Mouse (Mus musculus): ENCODE data around the gene Zfp281. TPM values are rescaled to one million over a fixed set of nuclear protein-coding genes. Genes with fewer than 3 reads are reported as not detected.

The Zfp281 gene
- total and polyA plus RNA-seq, 3 experiments, result 17.2 to 48.9 (median 40.6) TPM

- Histone ChIP-seq H3K4me3 (ENCODE audit: low read depth, low read length) (no peak overlapping the region), H3K9me3 (replicated peaks) (no peaks in the 10 kb centered on the region), H3K36me3 (replicated peaks) (no peaks in the 10 kb centered on the region), H3K27me3 (ENCODE audit: insufficient read depth, low read length) (peaks cover 5% of the 10 kb centered on the region; the same call in 1 of the 2 replicates), H3K4me1 (ENCODE audit: insufficient read depth, low read depth, low read length) (no peaks in the 10 kb centered on the region)
- ATAC-seq (ENCODE audit: extremely low read depth, insufficient number of reproducible peaks, low FRiP score, poor library complexity, severe bottlenecking) (no peak), DNase-seq (ENCODE audit: low spot score) (no peak)
- no peak for TF ChIP-seq POLR2AphosphoS5 (IDR thresholded peaks at IDR 0.05; ENCODE audit: insufficient replicate concordance, low read depth, low read length)
- no peak for TF ChIP-seq CTCF (IDR thresholded peaks at IDR 0.05; ENCODE audit: low read depth, low read length)
- TF ChIP-seq TAL1 (conservative IDR thresholded peaks at IDR 0.05; ENCODE audit: low read depth, low read length), result no peak
- no peak for TF ChIP-seq GATA2 (IDR thresholded peaks at IDR 0.05; ENCODE audit: borderline replicate concordance, low read depth, low read length)
- TF ChIP-seq GATA1 (IDR thresholded peaks at IDR 0.05; ENCODE audit: borderline replicate concordance, low read length), result no peak
These were observed 36.8 kb upstream of the Zfp281 start for GRCm38 (mm10) chr1:136587761-136588405.

- Histone ChIP-seq H3K4me3 (ENCODE audit: low read depth, low read length) (no peak overlapping the region), H3K27me3 (ENCODE audit: insufficient read depth, low read length) (peaks cover 5% of the 10 kb centered on the region; the same call in 1 of the 2 replicates), H3K36me3 (replicated peaks) (no peaks in the 10 kb centered on the region), H3K4me1 (ENCODE audit: insufficient read depth, low read depth, low read length) (no peaks in the 10 kb centered on the region; the same call in 1 of the 2 replicates), H3K9me3 (replicated peaks) (no peaks in the 10 kb centered on the region)
- no peak for DNase-seq (ENCODE audit: low spot score)
- ATAC-seq (ENCODE audit: extremely low read depth, insufficient number of reproducible peaks, low FRiP score, poor library complexity, severe bottlenecking), result no peak
- TF ChIP-seq CTCF (IDR thresholded peaks at IDR 0.05; ENCODE audit: low read depth, low read length) (no peak), GATA1 (IDR thresholded peaks at IDR 0.05; ENCODE audit: borderline replicate concordance, low read length) (no peak), GATA2 (IDR thresholded peaks at IDR 0.05; ENCODE audit: borderline replicate concordance, low read depth, low read length) (no peak), POLR2AphosphoS5 (IDR thresholded peaks at IDR 0.05; ENCODE audit: insufficient replicate concordance, low read depth, low read length) (no peak), TAL1 (conservative IDR thresholded peaks at IDR 0.05; ENCODE audit: low read depth, low read length) (no peak)
These were observed 35.8 kb upstream of the Zfp281 start for GRCm38 (mm10) chr1:136588908-136589307.

GRCm38 (mm10) chr1:136592741-136593140, 32.0 kb upstream of the Zfp281 start:
- no peak overlapping the region for H3K4me3 ChIP-seq (ENCODE audit: low read depth, low read length)
- no peak for DNase-seq (ENCODE audit: low spot score)
- no peaks in the 10 kb centered on the region for H3K9me3 ChIP-seq (replicated peaks)
- ATAC-seq (ENCODE audit: extremely low read depth, insufficient number of reproducible peaks, low FRiP score, poor library complexity, severe bottlenecking), result no peak
- TF ChIP-seq POLR2AphosphoS5 (IDR thresholded peaks at IDR 0.05; ENCODE audit: insufficient replicate concordance, low read depth, low read length) (no peak), GATA1 (IDR thresholded peaks at IDR 0.05; ENCODE audit: borderline replicate concordance, low read length) (no peak), GATA2 (IDR thresholded peaks at IDR 0.05; ENCODE audit: borderline replicate concordance, low read depth, low read length) (no peak), CTCF (IDR thresholded peaks at IDR 0.05; ENCODE audit: low read depth, low read length) (no peak), TAL1 (conservative IDR thresholded peaks at IDR 0.05; ENCODE audit: low read depth, low read length) (no peak)
- no peaks in the 10 kb centered on the region; the same call in 1 of the 2 replicates for H3K4me1 ChIP-seq (ENCODE audit: insufficient read depth, low read depth, low read length)
- peaks cover 5% of the 10 kb centered on the region; the same call in 1 of the 2 replicates for H3K27me3 ChIP-seq (ENCODE audit: insufficient read depth, low read length)
- H3K36me3 ChIP-seq (replicated peaks), result no peaks in the 10 kb centered on the region

- DNase-seq (ENCODE audit: low spot score) (no peak), ATAC-seq (ENCODE audit: extremely low read depth, insufficient number of reproducible peaks, low FRiP score, poor library complexity, severe bottlenecking) (no peak)
- peaks cover 4% of the 10 kb centered on the region for H3K27me3 ChIP-seq (ENCODE audit: insufficient read depth, low read length)
- H3K4me3 ChIP-seq (ENCODE audit: low read depth, low read length), result no peak overlapping the region
- no peaks in the 10 kb centered on the region; the same call in 1 of the 2 replicates for H3K4me1 ChIP-seq (ENCODE audit: insufficient read depth, low read depth, low read length)
- no peaks in the 10 kb centered on the region for H3K36me3 ChIP-seq (replicated peaks)
- TF ChIP-seq POLR2AphosphoS5 (IDR thresholded peaks at IDR 0.05; ENCODE audit: insufficient replicate concordance, low read depth, low read length) (no peak), TAL1 (conservative IDR thresholded peaks at IDR 0.05; ENCODE audit: low read depth, low read length) (no peak), GATA2 (IDR thresholded peaks at IDR 0.05; ENCODE audit: borderline replicate concordance, low read depth, low read length) (no peak), GATA1 (IDR thresholded peaks at IDR 0.05; ENCODE audit: borderline replicate concordance, low read length) (no peak), CTCF (IDR thresholded peaks at IDR 0.05; ENCODE audit: low read depth, low read length) (no peak)
- no peaks in the 10 kb centered on the region for H3K9me3 ChIP-seq (replicated peaks)
These were observed 30.4 kb upstream of the Zfp281 start for GRCm38 (mm10) chr1:136594235-136594850.

DNA sequence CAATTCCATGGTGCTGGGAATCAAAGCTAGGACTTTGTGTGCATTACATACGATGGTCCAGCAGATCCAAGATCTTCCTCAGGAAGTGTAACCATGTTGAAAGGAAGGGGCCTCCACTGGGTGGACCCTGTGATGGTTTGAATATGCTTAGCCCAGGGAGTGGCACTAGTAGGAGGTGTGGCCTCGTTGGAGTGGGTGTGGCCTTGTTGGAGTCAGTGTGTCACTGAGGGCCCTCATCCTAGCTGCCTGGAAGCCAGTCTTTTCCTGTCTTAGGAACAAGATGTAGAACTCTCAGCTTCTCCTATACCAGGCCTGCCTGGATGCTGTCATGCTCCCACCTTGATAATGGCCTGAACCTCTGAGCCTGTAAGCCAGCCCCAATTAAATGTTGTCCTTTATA, 27.9 kb upstream of the Zfp281 start:
- DNase-seq (ENCODE audit: low spot score) (no peak), ATAC-seq (ENCODE audit: extremely low read depth, insufficient number of reproducible peaks, low FRiP score, poor library complexity, severe bottlenecking) (no peak)
- H3K9me3 ChIP-seq (replicated peaks), result no peaks in the 10 kb centered on the region
- H3K4me3 ChIP-seq (ENCODE audit: low read depth, low read length), result no peak overlapping the region
- no peaks in the 10 kb centered on the region for H3K36me3 ChIP-seq (replicated peaks)
- no peaks in the 10 kb centered on the region; the same call in 1 of the 2 replicates for H3K4me1 ChIP-seq (ENCODE audit: insufficient read depth, low read depth, low read length)
- peaks cover 4% of the 10 kb centered on the region for H3K27me3 ChIP-seq (ENCODE audit: insufficient read depth, low read length)
- TF ChIP-seq TAL1 (conservative IDR thresholded peaks at IDR 0.05; ENCODE audit: low read depth, low read length) (no peak), GATA2 (IDR thresholded peaks at IDR 0.05; ENCODE audit: borderline replicate concordance, low read depth, low read length) (no peak), CTCF (IDR thresholded peaks at IDR 0.05; ENCODE audit: low read depth, low read length) (no peak), GATA1 (IDR thresholded peaks at IDR 0.05; ENCODE audit: borderline replicate concordance, low read length) (no peak), POLR2AphosphoS5 (IDR thresholded peaks at IDR 0.05; ENCODE audit: insufficient replicate concordance, low read depth, low read length) (no peak)

GRCm38 (mm10) chr1:136598286-136598685, 26.4 kb upstream of the Zfp281 start:
- no peak for DNase-seq (ENCODE audit: low spot score)
- Histone ChIP-seq H3K9me3 (replicated peaks) (no peaks in the 10 kb centered on the region), H3K4me3 (ENCODE audit: low read depth, low read length) (no peak overlapping the region), H3K36me3 (replicated peaks) (no peaks in the 10 kb centered on the region), H3K27me3 (ENCODE audit: insufficient read depth, low read length) (peaks cover 4% of the 10 kb centered on the region), H3K4me1 (ENCODE audit: insufficient read depth, low read depth, low read length) (no peaks in the 10 kb centered on the region; the same call in 1 of the 2 replicates)
- TF ChIP-seq POLR2AphosphoS5 (IDR thresholded peaks at IDR 0.05; ENCODE audit: insufficient replicate concordance, low read depth, low read length) (no peak), CTCF (IDR thresholded peaks at IDR 0.05; ENCODE audit: low read depth, low read length) (no peak), TAL1 (conservative IDR thresholded peaks at IDR 0.05; ENCODE audit: low read depth, low read length) (no peak), GATA2 (IDR thresholded peaks at IDR 0.05; ENCODE audit: borderline replicate concordance, low read depth, low read length) (no peak), GATA1 (IDR thresholded peaks at IDR 0.05; ENCODE audit: borderline replicate concordance, low read length) (no peak)
- ATAC-seq (ENCODE audit: extremely low read depth, insufficient number of reproducible peaks, low FRiP score, poor library complexity, severe bottlenecking), result no peak

Data from G1E (cell line).